Mouse (Mus musculus) heart, postnatal 25 days (tissue): Measurements from ENCODE around the gene Ctxn2. TPM values are rescaled to one million over a fixed set of nuclear protein-coding genes. Genes with fewer than 3 reads are reported as not detected.

Source experiments
- DNase-seq: peaks from one replicate; pipeline ENCODE4 v3.0.0; 2022; ENCODE audit warnings: low spot score
- intact Hi-C: fragments of 180-260 bp; cut with DNase I; formaldehyde crosslinking; loops from one replicate; pipeline ENCODE4 v1.15.1; 2025
- total RNA-seq, 2 experiments: library from RNA; stranded (reverse); gene quantifications; 2 replicates each; pipeline ENCODE4 v1.2.3; 2021

Gene Ctxn2
- total RNA-seq, 2 experiments from 2014 or later, result not detected

DNA sequence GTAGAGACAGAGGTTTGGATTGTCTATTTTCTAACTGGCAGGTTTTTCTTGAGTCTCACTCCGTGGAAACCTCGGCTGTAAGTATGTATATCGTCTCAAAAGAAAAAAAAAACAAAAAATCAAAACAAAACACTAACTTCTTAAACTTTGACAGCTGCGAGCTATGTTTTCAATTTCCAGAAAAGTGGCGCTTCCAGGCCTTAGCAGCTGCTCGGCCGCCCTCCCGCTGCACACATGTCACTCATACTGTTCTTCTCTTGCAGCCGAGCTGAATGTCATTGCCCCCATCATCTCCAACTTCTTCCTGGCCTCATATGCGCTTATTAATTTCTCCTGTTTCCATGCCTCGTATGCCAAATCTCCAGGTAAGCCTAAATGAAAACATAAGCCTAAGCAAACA, 51.4 kb downstream of the Ctxn2 start:
- intact Hi-C loops, result loop anchor here (2.0 to 5.0 kb wide), 3 partner anchors 131 to 586 kb away; no protein-coding TSS in a partner anchor
- no peak for DNase-seq

DNA sequence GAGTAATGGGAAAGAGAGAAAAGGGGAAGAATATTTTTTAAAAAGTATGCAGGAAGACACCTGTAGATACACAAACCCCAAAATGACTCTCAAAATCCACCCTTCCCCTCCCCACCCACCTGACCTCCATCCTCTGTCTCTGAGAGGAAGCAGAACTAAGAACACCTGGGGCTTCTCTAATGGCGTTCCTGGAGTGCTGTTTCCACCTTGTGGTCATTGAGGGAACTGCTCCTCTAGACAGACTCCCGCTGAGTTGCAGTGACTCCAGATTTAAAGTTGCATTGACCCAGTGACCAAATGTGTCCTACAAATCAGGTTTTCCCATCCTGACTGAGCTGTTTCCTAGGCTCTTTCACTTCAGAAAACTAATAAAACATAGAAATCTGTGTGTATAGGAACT, 52.7 kb downstream of the Ctxn2 start:
- no peak for DNase-seq

DNA sequence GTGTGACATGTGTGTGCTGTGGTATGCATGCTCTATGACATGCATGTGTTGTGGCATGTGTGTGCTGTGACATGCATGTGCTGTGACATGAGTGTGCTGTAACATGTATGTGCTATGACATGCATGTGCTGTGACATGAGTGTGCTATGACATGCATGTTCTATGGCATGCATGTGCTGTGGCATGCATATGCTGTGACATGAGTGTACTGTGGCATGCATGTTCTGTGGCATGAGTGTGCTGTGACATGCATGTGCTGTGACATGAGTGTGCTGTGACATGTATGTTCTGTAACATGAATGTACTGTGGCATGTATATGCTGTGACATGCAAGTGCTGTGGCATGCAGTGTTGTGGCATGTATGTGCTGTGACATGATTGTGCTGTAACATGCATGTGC, 56.4 kb downstream of the Ctxn2 start:
- intact Hi-C loops, result no loop called here
- DNase-seq, result no peak

More for the DNA sequence above, 52.7 kb downstream of the Ctxn2 start:
- intact Hi-C loops, result loop anchor here (1.0 to 5.0 kb wide), 3 partner anchors 262 to 1088 kb away; no protein-coding TSS in a partner anchor

DNA sequence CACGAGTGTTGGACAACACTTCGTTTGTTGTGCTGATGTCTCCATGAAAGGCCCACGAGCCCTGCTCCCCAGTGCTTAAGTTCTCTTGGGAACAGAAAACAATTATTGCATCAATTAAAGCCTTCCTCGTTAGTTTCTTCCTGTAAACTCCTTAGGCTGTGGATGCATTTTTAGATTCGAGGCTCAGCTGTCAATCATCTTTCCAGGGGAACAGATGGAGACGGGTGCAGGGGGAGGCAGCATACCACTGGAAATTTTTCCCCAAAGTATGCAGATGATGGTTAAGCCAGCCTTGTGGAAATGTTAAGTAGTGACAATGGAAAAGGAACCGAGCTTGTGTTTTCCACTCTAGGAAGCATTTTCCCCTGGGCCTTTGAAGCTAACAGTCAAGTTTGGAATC, 60.3 kb downstream of the Ctxn2 start:
- DNase-seq, result no peak
- intact Hi-C loops, result no loop called here

Other genes with a start within 250 kb of the Ctxn2 start
- 1 to 10 TPM in 1 of 2 experiments, under 1 TPM in 1; 0.81 to 1.3 TPM for gene Slc24a5, start 68.6 kb upstream of the Ctxn2 start, total RNA-seq
- 1 to 10 TPM; 6.4 to 9.1 TPM for gene Myef2, start 13.0 kb upstream of the Ctxn2 start, total RNA-seq
- gene Slc12a1, start 15.8 kb downstream of the Ctxn2 start, total RNA-seq, result not detected
- 10 to 100 TPM; 28.7 to 29.8 TPM for gene Dut, start 110.5 kb downstream of the Ctxn2 start, total RNA-seq